Mouse (Mus musculus) left cerebral cortex, adult 11 months (tissue): ENCODE measurements around the gene Plxnc1.

ENCODE experiments used
- DNase-seq: peaks from one replicate; pipeline ENCODE4 v3.0.0; 2022; ENCODE audit warnings: low spot score

Gene Plxnc1

GRCm38 (mm10) chr10:94919960-94920359, 24.7 kb downstream of the Plxnc1 start:
- no peak for DNase-seq

- no peak for DNase-seq
Measured at GRCm38 (mm10) chr10:94919552-94919951, 25.1 kb downstream of the Plxnc1 start.

- DNase-seq = no peak
Measured at GRCm38 (mm10) chr10:94918618-94919017, 26.0 kb downstream of the Plxnc1 start.

GRCm38 (mm10) chr10:94917990-94918389, 26.6 kb downstream of the Plxnc1 start:
- no peak for DNase-seq

GRCm38 (mm10) chr10:94917354-94917753, 27.3 kb downstream of the Plxnc1 start:
- no peak for DNase-seq

- no peak for DNase-seq
Measured at GRCm38 (mm10) chr10:94916610-94917009, 28.0 kb downstream of the Plxnc1 start.

GRCm38 (mm10) chr10:94915746-94916145, 28.9 kb downstream of the Plxnc1 start:
- no peak for DNase-seq

- DNase-seq = no peak
Measured at GRCm38 (mm10) chr10:94914081-94914480, 30.6 kb downstream of the Plxnc1 start.

GRCm38 (mm10) chr10:94913336-94913739, 31.3 kb downstream of the Plxnc1 start:
- no peak for DNase-seq

- no peak for DNase-seq
Measured at GRCm38 (mm10) chr10:94912551-94912950, 32.1 kb downstream of the Plxnc1 start.

- DNase-seq = no peak
Measured at GRCm38 (mm10) chr10:94911102-94911501, 33.5 kb downstream of the Plxnc1 start.

- DNase-seq = no peak
Measured at GRCm38 (mm10) chr10:94910570-94910969, 34.1 kb downstream of the Plxnc1 start.

GRCm38 (mm10) chr10:94909789-94910188, 34.8 kb downstream of the Plxnc1 start:
- no peak for DNase-seq

GRCm38 (mm10) chr10:94908976-94909717, 35.5 kb downstream of the Plxnc1 start:
- DNase-seq = no peak

GRCm38 (mm10) chr10:94905689-94906473, 38.8 kb downstream of the Plxnc1 start:
- peak; percentile 77 for DNase-seq

GRCm38 (mm10) chr10:94905219-94905618, 39.4 kb downstream of the Plxnc1 start:
- DNase-seq = no peak

- no peak for DNase-seq
Measured at GRCm38 (mm10) chr10:94896950-94897349, 47.7 kb downstream of the Plxnc1 start.

- DNase-seq = no peak
Measured at GRCm38 (mm10) chr10:94896311-94896710, 48.3 kb downstream of the Plxnc1 start.

- no peak for DNase-seq
Measured at GRCm38 (mm10) chr10:94895876-94896275, 48.8 kb downstream of the Plxnc1 start.

- DNase-seq = no peak
Measured at GRCm38 (mm10) chr10:94889735-94890134, 54.9 kb downstream of the Plxnc1 start.

- no peak for DNase-seq
Measured at GRCm38 (mm10) chr10:94883216-94883615, 61.4 kb downstream of the Plxnc1 start.

GRCm38 (mm10) chr10:94871506-94871905, 73.1 kb downstream of the Plxnc1 start:
- DNase-seq = no peak

GRCm38 (mm10) chr10:94871102-94871501, 73.5 kb downstream of the Plxnc1 start:
- DNase-seq = no peak
